Mouse (Mus musculus) right cerebral cortex, postnatal 25 days (tissue): ENCODE results near the gene Cit.
A peak's percentile ranks its signal among the peaks of the same experiment; 100 is the strongest.

Experiments used
- DNase-seq: peaks from one replicate; pipeline ENCODE4 v3.0.0; 2022

The Cit gene

GRCm38 (mm10) chr5:115852431-115852830, 7.4 kb downstream of the Cit start:
- no peak for DNase-seq

GRCm38 (mm10) chr5:115853691-115854090, 8.6 kb downstream of the Cit start:
- DNase-seq = no peak

GRCm38 (mm10) chr5:115854370-115854769, 9.3 kb downstream of the Cit start:
- DNase-seq = no peak

GRCm38 (mm10) chr5:115858652-115859051, 13.6 kb downstream of the Cit start:
- no peak for DNase-seq

- no peak for DNase-seq
Measured at GRCm38 (mm10) chr5:115859461-115859860, 14.4 kb downstream of the Cit start.

- DNase-seq = no peak
Measured at GRCm38 (mm10) chr5:115861991-115862390, 16.9 kb downstream of the Cit start.

- no peak for DNase-seq
Measured at GRCm38 (mm10) chr5:115862439-115862838, 17.4 kb downstream of the Cit start.

GRCm38 (mm10) chr5:115866296-115866695, 21.2 kb downstream of the Cit start:
- no peak for DNase-seq

GRCm38 (mm10) chr5:115868540-115868939, 23.5 kb downstream of the Cit start:
- DNase-seq = no peak

- no peak for DNase-seq
Measured at GRCm38 (mm10) chr5:115869198-115869597, 24.1 kb downstream of the Cit start.

- peak; percentile 44 for DNase-seq
Measured at GRCm38 (mm10) chr5:115871153-115871552, 26.1 kb downstream of the Cit start.

GRCm38 (mm10) chr5:115872106-115872505, 27.0 kb downstream of the Cit start:
- no peak for DNase-seq

GRCm38 (mm10) chr5:115872956-115873355, 27.9 kb downstream of the Cit start:
- DNase-seq = no peak

- DNase-seq = no peak
Measured at GRCm38 (mm10) chr5:115877425-115877824, 32.3 kb downstream of the Cit start.

- no peak for DNase-seq
Measured at GRCm38 (mm10) chr5:115882165-115882564, 37.1 kb downstream of the Cit start.

- DNase-seq = no peak
Measured at GRCm38 (mm10) chr5:115884429-115884828, 39.4 kb downstream of the Cit start.

GRCm38 (mm10) chr5:115893772-115894171, 48.7 kb downstream of the Cit start:
- no peak for DNase-seq

- DNase-seq = no peak
Measured at GRCm38 (mm10) chr5:115897036-115897435, 52.0 kb downstream of the Cit start.

GRCm38 (mm10) chr5:115907037-115908009, 62.2 kb downstream of the Cit start:
- DNase-seq = peak; percentile 77

- DNase-seq = peak; percentile 70
Measured at GRCm38 (mm10) chr5:115908251-115908650, 63.2 kb downstream of the Cit start.

- DNase-seq = no peak
Measured at GRCm38 (mm10) chr5:115908699-115909098, 63.6 kb downstream of the Cit start.

GRCm38 (mm10) chr5:115909106-115909505, 64.0 kb downstream of the Cit start:
- peak; percentile 53 for DNase-seq

- DNase-seq = no peak
Measured at GRCm38 (mm10) chr5:115910491-115910890, 65.4 kb downstream of the Cit start.

GRCm38 (mm10) chr5:115915481-115915880, 70.4 kb downstream of the Cit start:
- no peak for DNase-seq

GRCm38 (mm10) chr5:115917960-115918359, 72.9 kb downstream of the Cit start:
- no peak for DNase-seq
